Comparison of ENCODE assay signal across 25 mouse cellular contexts in genomic region chr10:68141567-68141966, GRCm38 (mm10).
"Had no signal": no experiment of that assay in that cellular context is flagged by ENCODE, and none has a peak within 500 bp of the region (broad histone marks: within the 10 kb centered on the region; RNA-seq: fewer than 3 reads in every experiment).

No protein-coding gene starts in this region.

- H3K4me2 ChIP-seq: heart, embryonic 12.5 days; hindbrain, embryonic 12.5 days; hindbrain, embryonic 14.5 days; intestine, embryonic 15.5 days; limb, embryonic 13.5 days; limb, embryonic 15.5 days; liver, embryonic 12.5 days had no signal

- H3K9me3 ChIP-seq: heart, embryonic 10.5 days; heart, embryonic 12.5 days; hindbrain, embryonic 12.5 days; intestine, embryonic 15.5 days; limb, embryonic 13.5 days; limb, embryonic 15.5 days; liver, embryonic 12.5 days had no signal

- H3K27me3 ChIP-seq: heart, embryonic 12.5 days; hindbrain, embryonic 12.5 days; intestine, embryonic 15.5 days; limb, embryonic 13.5 days; limb, embryonic 15.5 days had no signal

- H3K36me3 ChIP-seq: hindbrain, embryonic 10.5 days; hindbrain, embryonic 12.5 days; intestine, embryonic 15.5 days; liver, embryonic 12.5 days had no signal

- H3K27ac ChIP-seq: gastrocnemius, adult 2 months; heart, embryonic 10.5 days; hindbrain, embryonic 10.5 days; hindbrain, embryonic 12.5 days; hindbrain, embryonic 14.5 days; intestine, embryonic 15.5 days; layer of hippocampus, adult 2 months; left cerebral cortex, adult 2 months; limb, embryonic 13.5 days; limb, embryonic 15.5 days; liver, embryonic 12.5 days had no signal

- DNase-seq: gastrocnemius, adult 2 months; gastrocnemius, postnatal 10 days; gastrocnemius, postnatal 25 days; heart, adult 18-20 months; heart, postnatal 10 days; heart, postnatal 4 days; kidney, adult 18-20 months; kidney, adult 8-10 months; kidney, postnatal 10 days; kidney, postnatal 25 days; kidney, postnatal 4 days had no signal

- H3K4me3 ChIP-seq: gastrocnemius, adult 2 months; heart, embryonic 10.5 days; heart, embryonic 12.5 days; hindbrain, embryonic 10.5 days; hindbrain, embryonic 12.5 days; intestine, embryonic 15.5 days; layer of hippocampus, adult 2 months; left cerebral cortex, adult 2 months; limb, embryonic 13.5 days; limb, embryonic 15.5 days; liver, embryonic 12.5 days had no signal

- H3K9ac ChIP-seq: heart, embryonic 12.5 days; hindbrain, embryonic 12.5 days; hindbrain, embryonic 14.5 days; intestine, embryonic 15.5 days; limb, embryonic 13.5 days; limb, embryonic 15.5 days; liver, embryonic 12.5 days had no signal

- ATAC-seq: hindbrain, embryonic 16.5 days; inflammation-experienced regulatory T-cells, adult 6 months; intestine, embryonic 15.5 days; intestine, postnatal 0 days; liver, embryonic 12.5 days had no signal
